In the genomic region with DNA sequence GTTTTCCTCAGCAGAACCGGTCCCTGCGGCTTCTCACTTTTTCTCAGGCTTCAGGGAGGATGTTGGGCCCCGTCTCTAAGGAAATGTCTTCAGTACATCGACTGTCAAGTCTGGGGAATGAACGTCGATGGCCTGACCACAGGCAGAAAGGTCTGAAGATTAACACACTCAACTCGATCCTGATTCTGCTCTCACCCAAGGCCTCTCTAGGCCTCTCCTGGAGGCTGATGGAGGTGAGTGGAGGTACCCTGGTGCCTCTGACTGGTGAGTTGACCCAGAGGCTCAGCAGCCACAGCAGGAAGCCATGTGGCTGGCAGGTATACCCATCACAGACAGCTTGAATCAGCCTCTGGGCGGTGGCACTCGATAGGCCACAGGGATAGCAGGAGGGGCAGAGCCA, we compare ENCODE assay signal across 26 mouse cellular contexts. TPM values are rescaled to one million over a fixed set of nuclear protein-coding genes. Genes with fewer than 3 reads are reported as not detected.
DNase-seq lines count a peak whose midpoint lies in the region; ATAC-seq and TF ChIP-seq lines count a peak whose summit lies in the region.
"Had no signal": no experiment of that assay in that cellular context is flagged by ENCODE, and none has a peak within 500 bp of the region (broad histone marks: within the 10 kb centered on the region; RNA-seq: fewer than 3 reads in every experiment).

No protein-coding gene starts in this region.

- H3K36me3 ChIP-seq in embryonic facial prominence, embryonic 13.5 days: no peaks in the 10 kb centered on the region
- H3K36me3 ChIP-seq in embryonic facial prominence, embryonic 10.5 days (replicated peaks): no peaks in the 10 kb centered on the region
- H3K36me3 ChIP-seq in small intestine, adult 2 months (ENCODE audit: control insufficient read depth, insufficient read depth, low read length): no peaks in the 10 kb centered on the region
- H3K36me3 ChIP-seq: forebrain, embryonic 10.5 days; G1E; heart, embryonic 10.5 days; heart, embryonic 13.5 days had no signal

- TF ChIP-seq CTCF in small intestine, adult 2 months (IDR thresholded peaks at IDR 0.05; ENCODE audit: extremely low read depth, insufficient read length, insufficient replicate concordance, low read depth, low read length): no peak

- peaks cover 21% of the 10 kb centered on the region for H3K4me1 ChIP-seq in embryonic facial prominence, embryonic 13.5 days
- peaks cover 22% of the 10 kb centered on the region for H3K4me1 ChIP-seq in embryonic facial prominence, embryonic 10.5 days
- 0 out of 2 replicates have a peak, but pooled peaks cover 11% of the 10 kb centered on the region for H3K4me1 ChIP-seq in small intestine, adult 2 months (ENCODE audit: control insufficient read depth, insufficient read depth, insufficient read length, low read length)

- ATAC-seq in embryonic facial prominence, embryonic 13.5 days (ENCODE audit: insufficient number of reproducible peaks, insufficient read depth, low FRiP score, low TSS enrichment, low read depth): no peak
- ATAC-seq: forebrain, embryonic 13.5 days; forebrain, embryonic 16.5 days; hindbrain, postnatal 0 days; Patski had no signal

- no peak overlapping the region for H3K27ac ChIP-seq in embryonic facial prominence, embryonic 13.5 days
- no peak overlapping the region for H3K27ac ChIP-seq in embryonic facial prominence, embryonic 10.5 days (replicated peaks)
- H3K27ac ChIP-seq in small intestine, adult 2 months (ENCODE audit: insufficient read depth, low read depth, low read length): peak overlapping the region; percentile 35; the same call in 1 of the 2 replicates
- H3K27ac ChIP-seq: forebrain, embryonic 10.5 days; forebrain, embryonic 13.5 days; heart, adult 2 months; heart, embryonic 10.5 days; heart, embryonic 13.5 days; hindbrain, embryonic 14.5 days; hindbrain, postnatal 0 days had no signal

- peak overlapping the region; percentile 47; the same call in 1 of the 2 replicates for H3K9ac ChIP-seq in embryonic facial prominence, embryonic 13.5 days
- H3K9ac ChIP-seq: forebrain, embryonic 13.5 days; heart, embryonic 13.5 days; hindbrain, embryonic 14.5 days had no signal

- no peak overlapping the region for H3K4me2 ChIP-seq in embryonic facial prominence, embryonic 13.5 days
- H3K4me2 ChIP-seq: forebrain, embryonic 13.5 days; heart, embryonic 13.5 days; hindbrain, embryonic 14.5 days had no signal

- DNase-seq in embryonic facial prominence, embryonic 10.5 days (ENCODE audit: low spot score): no peak
- peak; percentile 38 for DNase-seq in thymus, postnatal 4 days
- DNase-seq in thymus, postnatal 25 days: no peak
- DNase-seq in retina, postnatal 1 day: no peak
- DNase-seq: adrenal gland, postnatal 10 days; adrenal gland, postnatal 36 days; cerebellum, adult 18-20 months; cerebellum, adult 9-10 months; cerebellum, postnatal 25 days; gastrocnemius, postnatal 10 days; gastrocnemius, postnatal 36 days; heart, adult 2 months; heart, postnatal 14 days; heart, postnatal 4 days had no signal

- no peaks in the 10 kb centered on the region for H3K9me3 ChIP-seq in embryonic facial prominence, embryonic 13.5 days
- H3K9me3 ChIP-seq in embryonic facial prominence, embryonic 10.5 days: no peaks in the 10 kb centered on the region
- H3K9me3 ChIP-seq: forebrain, embryonic 10.5 days; forebrain, embryonic 13.5 days; G1E; heart, embryonic 10.5 days; heart, embryonic 13.5 days had no signal

- 75% methylated on average over 9 of the region's 9 CpGs for WGBS in embryonic facial prominence, embryonic 13.5 days
- 86% methylated on average over 9 of the region's 9 CpGs for WGBS in embryonic facial prominence, embryonic 10.5 days
- WGBS in small intestine, adult 2 months: 66% methylated on average over 9 of the region's 9 CpGs

- no peak overlapping the region for H3K4me3 ChIP-seq in embryonic facial prominence, embryonic 13.5 days
- H3K4me3 ChIP-seq in embryonic facial prominence, embryonic 10.5 days: no peak overlapping the region
- no peak overlapping the region for H3K4me3 ChIP-seq in small intestine, adult 2 months (ENCODE audit: low read depth, low read length)
- H3K4me3 ChIP-seq: forebrain, embryonic 10.5 days; forebrain, embryonic 13.5 days; heart, adult 2 months; heart, embryonic 10.5 days; heart, embryonic 13.5 days had no signal

- no peak for TF ChIP-seq POLR2A in small intestine, adult 2 months (IDR thresholded peaks at IDR 0.05; ENCODE audit: low read depth, low read length)

- 0 out of 2 replicates have a peak, but pooled peaks cover 5% of the 10 kb centered on the region for H3K27me3 ChIP-seq in embryonic facial prominence, embryonic 13.5 days
- H3K27me3 ChIP-seq in embryonic facial prominence, embryonic 10.5 days (replicated peaks; ENCODE audit: low read depth, poor library complexity, severe bottlenecking): peaks cover 23% of the 10 kb centered on the region; the same call in 1 of the 2 replicates
- no peaks in the 10 kb centered on the region for H3K27me3 ChIP-seq in small intestine, adult 2 months (ENCODE audit: control insufficient read depth, insufficient read depth, low read length)
- H3K27me3 ChIP-seq: CH12.LX; forebrain, embryonic 13.5 days; Patski had no signal

RNA-seq across cellular contexts. Expression of a gene that starts 43.3 kb away (rescaled TPM):
- polyA plus RNA-seq in embryonic facial prominence, embryonic 13.5 days (2015; fragmentation: Nextera tagmentation; extraction: Ambion mirVana): 3.1 and 3.9 TPM in 2 replicates
- 0.04 TPM in 2 replicates for polyA plus RNA-seq in embryonic facial prominence, embryonic 10.5 days (2016; fragmentation: Nextera tagmentation; extraction: Ambion mirVana)
- 7.2 and 23.7 TPM in 2 replicates for polyA plus RNA-seq in small intestine, adult 2 months (2012; rRNA removed)
- polyA plus RNA-seq: forebrain, embryonic 13.5 days; forebrain, embryonic 16.5 days; hindbrain, embryonic 14.5 days; hindbrain, postnatal 0 days had no signal
